Mouse (Mus musculus) testis, adult 2 months (tissue): ENCODE data around the gene Thnsl1. TPM values are rescaled to one million over a fixed set of nuclear protein-coding genes. Genes with fewer than 3 reads are reported as not detected.
"Not testable (repeated sequence)": the region's sequence is repeated elsewhere in the genome, so short reads cannot be mapped to it uniquely, and the experiment has no call there.

Experiments
- H3K27ac ChIP-seq: fragments of 200-500 bp; 2 replicates; pipeline ENCODE4 v1.5.1; 2012; ENCODE audit warnings: low read depth, low read length; ENCODE audit not compliant: control insufficient read depth, insufficient read depth
- H3K27me3 ChIP-seq: fragments of 200-500 bp; 2 replicates; pipeline ENCODE4 v1.6.1; 2012; ENCODE audit warnings: mild to moderate bottlenecking, low read length, moderate library complexity; ENCODE audit not compliant: control insufficient read depth, insufficient read depth
- H3K36me3 ChIP-seq: fragments of 200-500 bp; 2 replicates; pipeline ENCODE4 v1.6.1; 2012; ENCODE audit warnings: mild to moderate bottlenecking, low read length; ENCODE audit not compliant: control insufficient read depth, insufficient read depth
- H3K4me1 ChIP-seq: fragments of 200-500 bp; 2 replicates; pipeline ENCODE4 v1.6.1; 2012; ENCODE audit warnings: low read length; ENCODE audit not compliant: control insufficient read depth, insufficient read depth
- H3K4me3 ChIP-seq: fragments of 200-500 bp; 2 replicates; pipeline ENCODE4 v1.5.1; 2012; ENCODE audit warnings: low read depth, mild to moderate bottlenecking, low read length, moderate library complexity, mixed read lengths; ENCODE audit not compliant: control insufficient read depth
- CTCF ChIP-seq: fragments of 200-500 bp; IDR thresholded peaks from 2 replicates; pipeline ENCODE4 v1.5.1; 2012; ENCODE audit warnings: low read depth, mild to moderate bottlenecking, inconsistent platforms, low read length, moderate library complexity; ENCODE audit not compliant: control insufficient read depth, insufficient read depth, insufficient replicate concordance
- POLR2A ChIP-seq: fragments of 200-500 bp; IDR thresholded peaks from 2 replicates; pipeline ENCODE4 v1.6.1; 2012; ENCODE audit warnings: low read depth, mild to moderate bottlenecking, inconsistent platforms, low read length, moderate library complexity; ENCODE audit not compliant: control insufficient read depth
- polyA plus RNA-seq: library from polyadenylated mRNA; depleted of rRNA; stranded (reverse); fragments of >200 nt; gene quantifications from 2 replicates; pipeline ENCODE4 v1.2.3, GENCODE M21; 2012

Gene Thnsl1
- polyA plus RNA-seq, 1 experiment: 20.6 TPM

DNA sequence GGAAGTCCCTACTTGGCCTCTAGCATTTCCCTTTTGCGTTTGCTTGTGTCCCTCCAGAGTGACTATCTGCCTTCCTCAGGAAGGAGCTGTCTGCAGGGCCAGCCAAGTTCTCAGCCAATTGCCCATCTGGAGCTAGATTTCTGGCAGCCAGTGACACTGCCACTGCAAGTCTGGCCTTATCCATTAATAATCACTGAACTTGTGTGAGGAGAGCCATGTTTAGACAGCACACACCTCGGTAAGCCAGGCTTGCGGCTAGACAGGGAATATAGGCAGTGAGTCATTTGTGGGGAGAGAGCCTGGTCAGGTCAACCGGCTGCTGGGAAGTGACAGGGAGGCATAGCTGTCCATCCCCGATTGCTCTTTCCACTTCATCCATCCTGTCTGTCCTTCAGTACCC is 31.3 kb downstream of the Thnsl1 start:
- H3K27ac ChIP-seq: no peak overlapping the region

GRCm38 (mm10) chr2:21244104-21244503 is 38.6 kb downstream of the Thnsl1 start:
- H3K4me3 ChIP-seq, H3K27me3 ChIP-seq, H3K36me3 ChIP-seq, H3K4me1 ChIP-seq, H3K27ac ChIP-seq: not testable (repeated sequence)

More for the DNA sequence above, 31.3 kb downstream of the Thnsl1 start:
- no peaks in the 10 kb centered on the region for H3K36me3 ChIP-seq
- H3K4me3 ChIP-seq: no peak overlapping the region
- no peaks in the 10 kb centered on the region for H3K27me3 ChIP-seq
- TF ChIP-seq CTCF (no peak), POLR2A (no peak)
- no peaks in the 10 kb centered on the region for H3K4me1 ChIP-seq

DNA sequence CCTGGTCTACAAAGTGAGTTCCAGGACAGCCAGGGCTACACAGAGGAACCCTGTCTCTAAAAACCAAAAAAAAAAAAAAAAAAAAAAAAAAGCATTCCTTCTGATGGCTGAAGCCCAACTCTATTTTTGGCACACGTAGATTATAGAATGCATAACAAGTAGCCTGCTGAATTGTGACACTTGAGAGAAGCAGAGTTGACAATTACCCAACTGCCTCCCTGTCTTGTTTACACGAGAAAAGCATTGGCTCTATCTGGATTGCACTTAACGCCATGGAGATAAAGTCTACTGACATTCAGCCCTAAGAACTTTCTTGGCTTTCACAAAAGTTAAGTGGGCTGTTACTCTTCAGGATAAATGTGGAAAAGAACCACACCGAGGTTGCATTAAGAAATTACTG is 39.5 kb downstream of the Thnsl1 start:
- H3K27ac ChIP-seq: no peak overlapping the region
- H3K36me3 ChIP-seq: no peaks in the 10 kb centered on the region
- no peak for TF ChIP-seq POLR2A
- no peak for TF ChIP-seq CTCF
- no peak overlapping the region for H3K4me3 ChIP-seq
- no peaks in the 10 kb centered on the region for H3K4me1 ChIP-seq
- H3K27me3 ChIP-seq: no peaks in the 10 kb centered on the region

DNA sequence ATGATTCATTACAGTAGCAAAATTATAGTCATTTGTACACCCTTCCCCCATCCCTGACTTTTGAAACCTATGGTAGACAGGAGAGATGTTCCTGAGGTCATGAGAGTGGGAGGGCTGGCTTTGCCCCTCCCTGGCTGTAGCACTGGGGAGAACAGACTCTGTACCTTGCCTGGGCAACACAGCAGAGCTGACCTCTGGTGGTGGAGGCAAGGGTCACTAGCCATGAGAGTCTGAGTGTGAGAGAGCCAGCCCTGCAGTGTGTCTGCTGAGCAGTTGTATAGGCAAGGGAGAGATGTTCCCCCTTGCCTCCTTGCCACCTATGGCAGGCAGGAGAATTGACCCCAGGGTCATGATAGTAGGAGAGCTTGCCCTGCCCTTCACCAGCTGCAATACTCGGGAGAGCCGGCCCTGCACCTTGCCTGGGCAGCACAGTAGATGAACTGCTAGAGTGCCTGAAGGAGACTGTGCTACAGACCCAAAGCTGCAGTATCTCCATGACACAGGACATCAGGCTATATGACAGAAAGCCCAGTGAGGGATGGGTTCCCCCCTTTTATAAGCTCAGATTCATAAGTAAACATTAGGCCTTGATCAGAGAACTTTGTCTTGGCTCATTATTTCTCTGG is 40.1 kb downstream of the Thnsl1 start:
- no peaks in the 10 kb centered on the region for H3K4me1 ChIP-seq
- no peaks in the 10 kb centered on the region for H3K36me3 ChIP-seq
- TF ChIP-seq CTCF (no peak), POLR2A (no peak)
- H3K27me3 ChIP-seq: no peaks in the 10 kb centered on the region
- H3K4me3 ChIP-seq: no peak overlapping the region
- H3K27ac ChIP-seq: no peak overlapping the region

DNA sequence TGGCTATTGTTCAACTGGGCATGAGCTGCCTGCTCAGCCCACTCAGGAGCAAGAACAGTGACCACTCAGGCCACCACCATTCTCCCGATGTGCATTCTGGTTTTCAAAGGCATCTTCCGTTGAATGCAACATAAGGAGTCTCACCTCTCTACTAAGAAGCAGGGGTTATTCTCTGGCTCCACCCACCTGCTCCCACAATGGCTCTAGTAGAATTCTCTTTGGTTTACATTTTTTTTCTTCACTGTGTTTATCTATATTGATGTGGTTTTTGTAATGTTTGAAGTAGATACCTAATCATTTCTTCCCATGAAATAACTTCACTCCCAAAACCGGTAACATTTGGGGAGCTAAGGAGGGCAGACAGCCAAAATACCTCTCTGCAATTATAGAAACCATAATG is 48.1 kb downstream of the Thnsl1 start:
- Histone ChIP-seq H3K4me3 (no peak overlapping the region), H3K4me1 (no peaks in the 10 kb centered on the region), H3K27me3 (no peaks in the 10 kb centered on the region), H3K27ac (no peak overlapping the region), H3K36me3 (no peaks in the 10 kb centered on the region)
- TF ChIP-seq CTCF (no peak), POLR2A (no peak)

DNA sequence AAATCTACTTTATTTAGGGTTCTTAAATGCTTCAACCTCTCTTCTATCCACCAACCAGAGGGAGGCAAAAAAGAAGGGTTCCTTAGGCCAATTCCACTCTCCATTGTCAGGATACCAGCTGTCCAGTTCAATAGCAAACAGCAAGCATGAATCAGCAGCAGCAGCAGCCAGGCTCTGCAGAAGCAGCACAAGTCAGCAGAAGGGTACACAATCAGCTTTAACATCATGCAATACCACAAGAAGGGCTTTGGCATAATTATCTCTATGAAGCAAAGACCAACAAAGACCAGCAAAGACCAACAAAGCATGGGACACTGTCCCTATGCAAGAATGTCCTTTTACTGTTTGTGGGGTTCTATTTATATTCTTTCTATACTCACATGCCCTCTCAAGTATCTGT is 48.8 kb downstream of the Thnsl1 start:
- TF ChIP-seq POLR2A (no peak), CTCF (no peak)
- Histone ChIP-seq H3K27ac (no peak overlapping the region), H3K36me3 (no peaks in the 10 kb centered on the region), H3K4me3 (no peak overlapping the region), H3K27me3 (no peaks in the 10 kb centered on the region), H3K4me1 (no peaks in the 10 kb centered on the region)

- H3K27ac ChIP-seq: no peak overlapping the region
- H3K4me1 ChIP-seq: no peaks in the 10 kb centered on the region
- no peaks in the 10 kb centered on the region for H3K36me3 ChIP-seq
- H3K27me3 ChIP-seq: no peaks in the 10 kb centered on the region
- TF ChIP-seq CTCF: no peak
- no peak for TF ChIP-seq POLR2A
- no peak overlapping the region for H3K4me3 ChIP-seq
Observed at GRCm38 (mm10) chr2:21258281-21258680, 52.8 kb downstream of the Thnsl1 start.

DNA sequence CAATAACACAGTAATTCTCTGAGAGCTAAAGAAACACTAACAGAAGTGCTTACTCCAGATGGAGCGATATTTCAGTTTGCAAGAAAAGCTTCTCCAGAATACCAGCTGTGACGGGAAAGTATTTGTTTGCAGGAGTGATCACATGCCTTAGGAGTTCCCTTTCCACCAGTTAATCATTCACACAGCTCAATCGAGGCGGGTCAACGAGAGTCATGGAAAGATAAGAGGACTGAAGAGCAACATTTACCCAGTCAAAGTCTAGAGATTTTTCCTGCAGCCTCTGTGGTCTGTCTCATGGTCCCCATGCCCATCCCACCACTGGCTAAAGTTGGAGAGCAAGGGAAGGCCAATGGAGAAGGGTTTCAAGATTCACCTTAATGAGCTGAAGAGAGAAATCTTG is 53.6 kb downstream of the Thnsl1 start:
- H3K27me3 ChIP-seq: no peaks in the 10 kb centered on the region
- H3K27ac ChIP-seq: no peak overlapping the region
- H3K4me1 ChIP-seq: no peaks in the 10 kb centered on the region
- H3K4me3 ChIP-seq: no peak overlapping the region
- TF ChIP-seq POLR2A (no peak), CTCF (no peak)
- H3K36me3 ChIP-seq: no peaks in the 10 kb centered on the region
